Mouse (Mus musculus) heart, adult 2 months (tissue): Measurements from ENCODE around the gene Frmpd1.

Experiments used
- CTCF ChIP-seq: fragments of 200-600 bp; IDR thresholded peaks from 2 replicates; pipeline ENCODE4 v1.8.1; 2022; ENCODE audit warnings: antibody characterized with exemption, mild to moderate bottlenecking, moderate library complexity
- POLR2A ChIP-seq: fragments of 200-500 bp; IDR thresholded peaks from 2 replicates; pipeline ENCODE4 v1.6.1; 2011; ENCODE audit warnings: mild to moderate bottlenecking, low read depth, low read length, control low read depth; ENCODE audit not compliant: insufficient read depth

DNA sequence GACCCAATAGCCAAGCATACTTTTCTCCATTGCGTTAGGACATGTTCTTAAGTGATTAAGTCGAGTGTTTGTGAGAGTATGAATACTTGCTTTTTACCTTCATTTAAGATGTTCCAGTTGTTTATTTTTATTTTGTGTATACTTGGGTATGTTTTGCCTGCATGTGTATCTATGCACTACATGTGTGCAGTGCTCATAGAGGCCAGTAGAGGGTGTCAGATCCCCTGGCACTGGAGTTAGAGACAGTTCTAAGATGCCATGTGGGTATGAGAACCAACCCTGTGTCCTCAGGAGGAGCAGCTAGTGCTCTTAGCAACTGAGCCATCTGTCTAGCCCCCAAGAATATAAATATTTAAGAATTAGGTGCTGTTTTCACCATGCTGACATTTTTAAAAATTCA lies 37.7 kb downstream of the Frmpd1 start:
- TF ChIP-seq CTCF (no peak), POLR2A (no peak)
